Mouse (Mus musculus) ES-Bruce4 (cell line): ENCODE data around the gene Arhgef2.

Experiments
- CTCF ChIP-seq: IDR thresholded peaks from one replicate; pipeline ENCODE4 v1.8.1; 2011; ENCODE audit warnings: low read depth, low read length
- EP300 ChIP-seq: IDR thresholded peaks from 2 replicates; pipeline ENCODE4 v1.6.1; 2011; ENCODE audit warnings: low read depth, low read length; ENCODE audit not compliant: insufficient read depth
- POLR2A ChIP-seq: IDR thresholded peaks from one replicate; pipeline ENCODE4 v1.8.1; 2011; ENCODE audit warnings: low read length; ENCODE audit not compliant: insufficient read depth

- no peak for TF ChIP-seq POLR2A
- TF ChIP-seq CTCF: no peak
- TF ChIP-seq EP300: no peak
These were observed 41.8 kb upstream of the Arhgef2 start for GRCm38 (mm10) chr3:88563966-88564365.
